ENCODE assay signal across 23 mouse cellular contexts in the genomic region with DNA sequence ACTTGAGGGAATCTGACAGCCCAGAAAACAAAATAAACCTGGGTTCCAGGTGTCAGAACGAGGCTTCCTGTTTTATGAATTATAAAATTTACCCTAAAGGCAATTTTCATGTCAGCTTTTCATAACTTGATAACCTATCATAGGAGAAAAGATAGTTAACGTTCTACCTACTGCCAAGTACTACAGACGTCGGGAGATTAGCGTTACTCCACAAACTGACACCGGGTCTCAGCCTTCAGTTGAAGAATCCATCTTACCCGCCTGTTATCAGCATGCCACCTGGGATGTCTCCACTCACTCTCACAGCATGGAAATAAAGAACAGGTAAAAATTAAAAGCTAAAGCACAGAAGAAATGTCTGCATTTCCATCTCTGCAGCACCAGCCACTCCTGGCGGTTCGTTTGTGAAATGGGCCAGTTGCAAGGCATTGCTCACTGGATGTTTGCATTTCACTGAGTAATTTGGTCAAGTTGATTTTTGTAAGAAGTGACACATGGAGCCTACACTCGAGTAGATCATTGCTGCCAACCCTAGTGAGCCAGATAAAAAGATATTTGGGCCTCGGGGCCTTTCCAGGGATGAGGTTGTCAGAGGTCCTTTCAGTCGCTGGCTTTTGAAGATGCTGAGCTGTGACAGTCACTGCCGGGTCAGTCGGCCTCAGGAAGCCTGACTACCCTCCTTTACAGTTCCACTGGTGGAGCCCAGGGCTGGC. TPM values are rescaled to one million over a fixed set of nuclear protein-coding genes. Genes with fewer than 3 reads are reported as not detected.
A peak's percentile ranks its signal among the peaks of the same experiment; 100 is the strongest.
DNase-seq lines count a peak whose midpoint lies in the region; ATAC-seq and TF ChIP-seq lines count a peak whose summit lies in the region.
"Had no signal": no experiment of that assay in that cellular context is flagged by ENCODE, and none has a peak within 500 bp of the region (broad histone marks: within the 10 kb centered on the region; RNA-seq: fewer than 3 reads in every experiment).

No protein-coding gene starts in this region.

- peak; percentile 70 to 91 for TF ChIP-seq EP300 in MEL (IDR thresholded peaks at IDR 0.05; ENCODE audit: low read depth in 1 of 2, low read length in 2 of 2)

- no peaks in the 10 kb centered on the region for H3K79me2 ChIP-seq in MEL (ENCODE audit: control insufficient read depth, insufficient read depth, low read length, poor library complexity)

- TF ChIP-seq POLR2A in MEL (IDR thresholded peaks at IDR 0.05; ENCODE audit: control insufficient read depth in 1 of 2, insufficient read depth in 1 of 2, low read depth in 1 of 2, low read length in 2 of 2, poor library complexity in 1 of 2) = no peak

- TF ChIP-seq RAD21 in MEL (IDR thresholded peaks at IDR 0.05; ENCODE audit: low read depth, low read length) = no peak

- no peak overlapping the region for H3K4me3 ChIP-seq in forebrain, embryonic 11.5 days (ENCODE audit: low read depth, low read length)
- no peak overlapping the region for H3K4me3 ChIP-seq in forebrain, embryonic 16.5 days (replicated peaks; ENCODE audit: low read length)
- no peak overlapping the region for H3K4me3 ChIP-seq in limb, embryonic 12.5 days (replicated peaks)
- H3K4me3 ChIP-seq in limb, embryonic 10.5 days = no peak overlapping the region
- H3K4me3 ChIP-seq in MEL (ENCODE audit: control insufficient read depth in 1 of 2, insufficient read depth in 1 of 2, low read depth in 2 of 2, low read length in 2 of 2) = peak overlapping the region in 1 of 2 experiments; percentile 15; a peak in 1 of 4 replicates
- H3K4me3 ChIP-seq: embryonic facial prominence, embryonic 15.5 days; erythroblast, embryonic 14.5 days; forebrain, embryonic 10.5 days; forebrain, embryonic 15.5 days; heart, embryonic 13.5 days; hindbrain, embryonic 12.5 days had no signal

- TF ChIP-seq CTCF in MEL (IDR thresholded peaks at IDR 0.05 in 2 of 3, conservative IDR thresholded peaks at IDR 0.05 in 1 of 3; ENCODE audit: control insufficient read depth in 1 of 3, insufficient read depth in 1 of 3, low read depth in 2 of 3, low read length in 3 of 3, poor library complexity in 1 of 3, severe bottlenecking in 1 of 3) = no peak

- no peak overlapping the region for H3K27ac ChIP-seq in forebrain, embryonic 11.5 days (ENCODE audit: low read depth, low read length)
- no peak overlapping the region for H3K27ac ChIP-seq in forebrain, embryonic 16.5 days (ENCODE audit: low read length)
- no peak overlapping the region for H3K27ac ChIP-seq in limb, embryonic 12.5 days
- no peak overlapping the region for H3K27ac ChIP-seq in limb, embryonic 10.5 days
- peak overlapping the region; percentile 35 for H3K27ac ChIP-seq in MEL (ENCODE audit: control insufficient read depth, low read depth, low read length)
- H3K27ac ChIP-seq: embryonic facial prominence, embryonic 15.5 days; forebrain, embryonic 10.5 days; forebrain, embryonic 15.5 days; heart, embryonic 13.5 days; hindbrain, embryonic 12.5 days; hindbrain, postnatal 0 days had no signal

- no peak overlapping the region for H3K9ac ChIP-seq in forebrain, embryonic 11.5 days (ENCODE audit: low read length)
- H3K9ac ChIP-seq in forebrain, embryonic 16.5 days (replicated peaks; ENCODE audit: low read depth, low read length) = no peak overlapping the region
- 0 out of 2 replicates have a peak overlapping the region, but pooled peaks have one; percentile 18 for H3K9ac ChIP-seq in limb, embryonic 12.5 days (replicated peaks)
- H3K9ac ChIP-seq in MEL (ENCODE audit: control insufficient read depth, low read depth, low read length, poor library complexity, severe bottlenecking) = no peak overlapping the region; the same call in 1 of the 2 replicates
- H3K9ac ChIP-seq: embryonic facial prominence, embryonic 15.5 days; forebrain, embryonic 15.5 days; heart, embryonic 13.5 days; hindbrain, embryonic 12.5 days had no signal

- WGBS in forebrain, embryonic 11.5 days = 80% methylated on average over 14 of the region's 14 CpGs
- WGBS in forebrain, embryonic 16.5 days = 78% methylated on average over 14 of the region's 14 CpGs
- 82% methylated on average over 14 of the region's 14 CpGs for WGBS in limb, embryonic 12.5 days
- WGBS in limb, embryonic 10.5 days = 85% methylated on average over 14 of the region's 14 CpGs

- H3K9me3 ChIP-seq in forebrain, embryonic 11.5 days (ENCODE audit: control insufficient read depth, low read length) = no peaks in the 10 kb centered on the region
- H3K9me3 ChIP-seq in forebrain, embryonic 16.5 days (ENCODE audit: control insufficient read depth, low read length) = no peaks in the 10 kb centered on the region
- H3K9me3 ChIP-seq in limb, embryonic 12.5 days = no peaks in the 10 kb centered on the region
- H3K9me3 ChIP-seq in limb, embryonic 10.5 days (replicated peaks) = no peaks in the 10 kb centered on the region
- no peaks in the 10 kb centered on the region for H3K9me3 ChIP-seq in MEL (replicated peaks; ENCODE audit: insufficient read depth, low read length)
- H3K9me3 ChIP-seq: embryonic facial prominence, embryonic 15.5 days; forebrain, embryonic 10.5 days; forebrain, embryonic 15.5 days; G1E; heart, embryonic 13.5 days; hindbrain, embryonic 12.5 days had no signal

- no peaks in the 10 kb centered on the region for H3K27me3 ChIP-seq in forebrain, embryonic 11.5 days (ENCODE audit: control insufficient read depth, insufficient read depth, low read length)
- no peaks in the 10 kb centered on the region for H3K27me3 ChIP-seq in forebrain, embryonic 16.5 days (replicated peaks; ENCODE audit: control insufficient read depth, insufficient read depth, low read length)
- no peaks in the 10 kb centered on the region for H3K27me3 ChIP-seq in limb, embryonic 12.5 days
- H3K27me3 ChIP-seq in limb, embryonic 10.5 days (ENCODE audit: low read depth, poor library complexity, severe bottlenecking) = no peaks in the 10 kb centered on the region
- no peaks in the 10 kb centered on the region for H3K27me3 ChIP-seq in MEL (ENCODE audit: control insufficient read depth in 1 of 2, insufficient read depth in 2 of 2, low read length in 2 of 2)
- H3K27me3 ChIP-seq: embryonic facial prominence, embryonic 15.5 days; forebrain, embryonic 15.5 days; heart, embryonic 13.5 days; hindbrain, embryonic 12.5 days had no signal

- no peaks in the 10 kb centered on the region for H3K4me1 ChIP-seq in forebrain, embryonic 11.5 days (replicated peaks; ENCODE audit: control insufficient read depth, insufficient read depth, low read length)
- 0 out of 2 replicates have a peak, but pooled peaks cover 2% of the 10 kb centered on the region for H3K4me1 ChIP-seq in forebrain, embryonic 16.5 days (replicated peaks; ENCODE audit: control insufficient read depth, insufficient read depth, low read length)
- no peaks in the 10 kb centered on the region; the same call in 1 of the 2 replicates for H3K4me1 ChIP-seq in limb, embryonic 12.5 days (replicated peaks)
- 0 out of 2 replicates have a peak, but pooled peaks cover 2% of the 10 kb centered on the region for H3K4me1 ChIP-seq in limb, embryonic 10.5 days
- H3K4me1 ChIP-seq in MEL (ENCODE audit: control insufficient read depth in 1 of 2, insufficient read depth in 2 of 2, low read length in 2 of 2) = peaks cover 21 to 41% of the 10 kb centered on the region in 2 experiments; a peak in 3 of 4 replicates
- H3K4me1 ChIP-seq: hindbrain, embryonic 12.5 days had no signal

- DNase-seq in forebrain, embryonic 11.5 days (ENCODE audit: low spot score) = peak; percentile 9
- no peak for DNase-seq in limb, embryonic 10.5 days (ENCODE audit: low spot score)
- DNase-seq in MEL (ENCODE audit: low read depth, low spot score) = peak; percentile 64
- no peak for DNase-seq in lung, postnatal 36 days
- DNase-seq: adrenal gland, adult 2 months; adrenal gland, postnatal 25 days; B cell, adult 2 months; cerebellum, adult 2 months; gastrocnemius, postnatal 10 days; heart, postnatal 10 days; heart, postnatal 4 days had no signal

- no peak overlapping the region for H3K4me2 ChIP-seq in forebrain, embryonic 11.5 days (ENCODE audit: low read depth, low read length, severe bottlenecking)
- H3K4me2 ChIP-seq in forebrain, embryonic 16.5 days (ENCODE audit: low read length) = no peak overlapping the region
- no peak overlapping the region for H3K4me2 ChIP-seq in limb, embryonic 12.5 days
- H3K4me2 ChIP-seq: embryonic facial prominence, embryonic 15.5 days; forebrain, embryonic 15.5 days; heart, embryonic 13.5 days; hindbrain, embryonic 12.5 days had no signal

- ATAC-seq in forebrain, embryonic 11.5 days (replicated peaks; ENCODE audit: low FRiP score) = no peak
- no peak for ATAC-seq in forebrain, embryonic 16.5 days
- ATAC-seq in limb, embryonic 12.5 days (ENCODE audit: insufficient number of reproducible peaks, insufficient read depth, low FRiP score, low TSS enrichment, low read depth) = no peak
- ATAC-seq in megakaryocyte-erythroid progenitor cell, adult 5-6 weeks (replicated peaks; ENCODE audit: low FRiP score, low TSS enrichment, poor library complexity, severe bottlenecking) = peak; percentile 60
- ATAC-seq: CD4-positive, CD25-positive, alpha-beta regulatory T cell, adult 4 months; forebrain, embryonic 15.5 days; hindbrain, postnatal 0 days had no signal

- no peaks in the 10 kb centered on the region for H3K36me3 ChIP-seq in forebrain, embryonic 11.5 days (ENCODE audit: control insufficient read depth, insufficient read depth, low read length)
- H3K36me3 ChIP-seq in forebrain, embryonic 16.5 days (ENCODE audit: control insufficient read depth, insufficient read depth) = no peaks in the 10 kb centered on the region
- no peaks in the 10 kb centered on the region for H3K36me3 ChIP-seq in limb, embryonic 12.5 days
- no peaks in the 10 kb centered on the region for H3K36me3 ChIP-seq in limb, embryonic 10.5 days
- peaks cover 0 to 17% of the 10 kb centered on the region in 2 experiments; a peak in 2 of 4 replicates for H3K36me3 ChIP-seq in MEL (ENCODE audit: control insufficient read depth in 1 of 2, insufficient read depth in 2 of 2, low read length in 2 of 2)
- H3K36me3 ChIP-seq: embryonic facial prominence, embryonic 15.5 days; forebrain, embryonic 10.5 days; forebrain, embryonic 15.5 days; G1E; hindbrain, embryonic 12.5 days had no signal

TF ChIP-seq in MEL, 35 proteins besides CTCF, POLR2A, EP300 and RAD21 (continues in another document):
- TF ChIP-seq ZC3H11A (IDR thresholded peaks at IDR 0.05; ENCODE audit: low read depth, low read length) (no peak), KAT2A (conservative IDR thresholded peaks at IDR 0.05; ENCODE audit: low read depth, low read length) (0 out of 2 replicates have a peak, but pooled peaks have one; percentile 12)

RNA-seq across cellular contexts. Expression of gene Spon2, which starts 9.6 kb away (rescaled TPM):
- polyA plus RNA-seq in forebrain, embryonic 11.5 days (2014; fragmentation: Nextera tagmentation; extraction: Ambion mirVana) = 2.3 and 5.2 TPM in 2 replicates
- polyA plus RNA-seq in forebrain, embryonic 16.5 days (2015; fragmentation: Nextera tagmentation; extraction: Ambion mirVana) = 3.7 and 5.0 TPM in 2 replicates
- polyA plus RNA-seq in limb, embryonic 12.5 days (2016; fragmentation: Nextera tagmentation; extraction: Ambion mirVana) = 1.4 and 2.4 TPM in 2 replicates
- 2.8 TPM in 2 replicates for polyA plus RNA-seq in limb, embryonic 10.5 days (2016; fragmentation: Nextera tagmentation; extraction: Ambion mirVana)
- total RNA-seq in MEL (2012; rRNA removed) = 1.7 and 3.1 TPM in 2 replicates
- 1 to 10 TPM in 1 of 2 experiments, not detected in 1; 2.6 TPM for polyA plus RNA-seq in MEL (2012; ENCODE audit: insufficient read depth in 1 of 2, insufficient read length in 2 of 2, low read depth in 1 of 2, low replicate concordance in 2 of 2, missing spikeins in 1 of 2)
- 23.4 and 35.0 TPM in 2 replicates for total RNA-seq in megakaryocyte-erythroid progenitor cell, adult 5-6 weeks (2014; fragmentation: Nextera tagmentation)
- total RNA-seq in megakaryocyte-erythroid progenitor cell, adult 5-6 weeks (2017) = 14.8 and 15.1 TPM in 2 replicates
- polyA plus RNA-seq: CD4-positive, CD25-positive, alpha-beta regulatory T cell, adult 4 months had no signal

Comparison
In these comparisons a context has a peak if more than half of its experiments do, and no peak if none do; other contexts are left out.
1. DNase-seq: peak in forebrain, embryonic 11.5 days (single experiment) and MEL (single experiment); none in limb, embryonic 10.5 days (single experiment) and lung, postnatal 36 days (single experiment).